Mouse (Mus musculus): ENCODE results near the gene Rin3.

Gene Rin3

GRCm38 (mm10) chr12:102339085-102339484 lies 56.2 kb downstream of the Rin3 start:
- DNase-seq, result no peak

GRCm38 (mm10) chr12:102340471-102340870 lies 57.6 kb downstream of the Rin3 start:
- DNase-seq, result no peak

- no peak for DNase-seq
Measured at GRCm38 (mm10) chr12:102342147-102342546, 59.3 kb downstream of the Rin3 start.

GRCm38 (mm10) chr12:102342602-102343001 lies 59.8 kb downstream of the Rin3 start:
- no peak for DNase-seq

GRCm38 (mm10) chr12:102345031-102345815 lies 62.4 kb downstream of the Rin3 start:
- no peak for DNase-seq

- peak; percentile 32 for DNase-seq
Measured at GRCm38 (mm10) chr12:102346507-102346906, 63.7 kb downstream of the Rin3 start.

GRCm38 (mm10) chr12:102348447-102348846 lies 65.6 kb downstream of the Rin3 start:
- no peak for DNase-seq

- DNase-seq, result no peak
Measured at GRCm38 (mm10) chr12:102350997-102351396, 68.1 kb downstream of the Rin3 start.

- DNase-seq, result no peak
Measured at GRCm38 (mm10) chr12:102354126-102354984, 71.5 kb downstream of the Rin3 start.

GRCm38 (mm10) chr12:102355784-102356183 lies 72.9 kb downstream of the Rin3 start:
- no peak for DNase-seq

GRCm38 (mm10) chr12:102356781-102357180 lies 73.9 kb downstream of the Rin3 start:
- no peak for DNase-seq

GRCm38 (mm10) chr12:102359390-102359789 lies 76.5 kb downstream of the Rin3 start:
- DNase-seq, result no peak

GRCm38 (mm10) chr12:102361189-102362161 lies 78.6 kb downstream of the Rin3 start:
- DNase-seq, result no peak

GRCm38 (mm10) chr12:102365016-102365415 lies 82.2 kb downstream of the Rin3 start:
- no peak for DNase-seq

- DNase-seq, result no peak
Measured at GRCm38 (mm10) chr12:102366126-102366816, 83.4 kb downstream of the Rin3 start.

GRCm38 (mm10) chr12:102367075-102367474 lies 84.2 kb downstream of the Rin3 start:
- no peak for DNase-seq

- no peak for DNase-seq
Measured at GRCm38 (mm10) chr12:102368066-102368465, 85.2 kb downstream of the Rin3 start.

GRCm38 (mm10) chr12:102368556-102368955 lies 85.7 kb downstream of the Rin3 start:
- DNase-seq, result no peak

GRCm38 (mm10) chr12:102369488-102370235 lies 86.8 kb downstream of the Rin3 start:
- DNase-seq, result no peak

- no peak for DNase-seq
Measured at GRCm38 (mm10) chr12:102370931-102371500, 88.2 kb downstream of the Rin3 start.

GRCm38 (mm10) chr12:102372322-102372721 lies 89.5 kb downstream of the Rin3 start:
- DNase-seq, result no peak
